Mouse (Mus musculus) cerebellum, adult (tissue): ENCODE data around the gene Ptpn18.
"Not testable (repeated sequence)": the region's sequence is repeated elsewhere in the genome, so short reads cannot be mapped to it uniquely, and the experiment has no call there.

ENCODE experiments used
- ATAC-seq: cut with Nextera tagmentation; 2 replicates; pipeline ENCODE4 v1.9.2; 2017; ENCODE audit warnings: mild to moderate bottlenecking, moderate library complexity, mixed read lengths; ENCODE audit not compliant: insufficient number of reproducible peaks, low FRiP score, low TSS enrichment

The Ptpn18 gene

DNA sequence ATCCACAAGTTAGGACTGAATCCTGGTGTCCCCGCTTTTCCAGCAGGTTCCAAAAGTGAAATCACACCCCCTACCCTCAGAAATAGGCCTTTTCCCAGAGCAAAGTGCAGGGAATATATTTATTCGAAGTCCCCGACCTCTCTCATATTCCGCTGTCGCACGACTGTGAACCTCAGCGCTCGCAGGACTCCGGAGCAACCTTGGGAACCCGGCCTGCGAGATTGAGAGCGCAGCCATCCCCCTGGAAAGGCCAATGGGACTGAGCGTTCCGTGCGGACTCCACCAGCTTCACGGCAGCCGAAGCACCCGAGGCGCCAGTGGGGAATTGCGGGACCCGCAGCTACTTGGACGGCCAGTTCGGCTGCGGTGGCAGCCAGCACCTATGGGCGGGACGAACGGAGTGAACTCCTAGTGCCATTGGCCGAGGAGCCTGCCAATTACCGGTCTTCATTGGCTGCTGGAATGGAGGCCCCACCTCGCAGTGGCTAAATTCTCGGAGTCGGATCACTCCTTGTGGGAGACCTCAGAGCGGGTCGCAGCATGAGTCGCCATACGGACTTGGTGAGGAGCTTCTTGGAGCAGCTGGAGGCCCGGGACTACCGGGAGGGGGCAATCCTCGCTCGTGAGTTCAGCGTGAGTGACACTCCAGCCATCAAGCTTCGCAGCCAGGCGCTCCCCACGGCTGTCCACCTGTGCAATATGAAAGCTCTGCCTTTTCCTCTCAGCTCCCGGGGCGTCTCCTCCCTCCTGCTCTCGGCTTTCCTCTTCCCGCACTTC lies at the start of gene Ptpn18:
TSS of gene Ptpn18 (plus strand) at position 479 of the 777 bp plus-strand sequence.
- ATAC-seq: peak; percentile 90

DNA sequence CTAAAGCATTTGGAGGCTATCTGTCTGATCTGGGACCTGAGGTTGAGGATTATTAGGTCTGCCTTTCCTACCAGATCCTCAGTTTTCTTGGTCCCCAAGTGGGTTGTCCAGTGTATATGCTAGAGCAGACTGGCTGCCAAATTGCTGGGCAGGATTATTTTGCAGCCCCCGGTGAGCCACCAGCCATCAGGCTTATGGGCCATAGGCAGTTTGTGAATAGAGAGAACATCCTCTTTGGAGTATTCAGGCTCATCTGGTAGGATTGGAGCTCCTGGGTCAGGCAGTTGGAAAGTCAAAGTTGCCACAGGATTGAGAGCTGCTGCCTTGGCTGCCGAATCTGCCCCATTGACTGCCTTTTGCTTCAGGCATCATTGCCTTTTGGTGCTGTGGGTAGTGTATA lies 31.1 kb upstream of the Ptpn18 start:
- ATAC-seq: no peak

GRCm38 (mm10) chr1:34429281-34429680 lies 30.3 kb upstream of the Ptpn18 start:
- ATAC-seq: no peak

- ATAC-seq: no peak
These were observed 28.6 kb upstream of the Ptpn18 start for GRCm38 (mm10) chr1:34430981-34431380.

DNA sequence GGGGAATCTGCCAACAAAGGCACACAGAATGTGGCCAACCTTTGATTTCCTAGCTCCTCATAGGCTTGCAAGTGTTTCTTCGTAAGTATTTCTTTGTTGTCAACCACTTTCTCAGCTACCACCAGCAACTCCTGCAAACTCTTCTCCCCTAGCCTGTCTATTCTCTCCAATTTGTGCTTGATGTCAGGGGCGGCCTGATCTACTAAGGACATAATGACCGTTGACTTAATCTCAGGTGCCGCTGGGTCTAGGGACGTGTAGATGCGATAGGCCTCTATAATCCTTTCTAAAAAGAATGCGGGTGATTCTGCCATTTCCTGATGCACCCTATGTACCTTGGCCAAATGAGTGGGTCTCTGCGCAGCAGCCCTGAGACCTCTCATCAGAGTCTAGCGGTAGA lies 28.1 kb upstream of the Ptpn18 start:
- ATAC-seq: no peak

GRCm38 (mm10) chr1:34432411-34432775 lies 27.2 kb upstream of the Ptpn18 start:
- ATAC-seq: no peak

DNA sequence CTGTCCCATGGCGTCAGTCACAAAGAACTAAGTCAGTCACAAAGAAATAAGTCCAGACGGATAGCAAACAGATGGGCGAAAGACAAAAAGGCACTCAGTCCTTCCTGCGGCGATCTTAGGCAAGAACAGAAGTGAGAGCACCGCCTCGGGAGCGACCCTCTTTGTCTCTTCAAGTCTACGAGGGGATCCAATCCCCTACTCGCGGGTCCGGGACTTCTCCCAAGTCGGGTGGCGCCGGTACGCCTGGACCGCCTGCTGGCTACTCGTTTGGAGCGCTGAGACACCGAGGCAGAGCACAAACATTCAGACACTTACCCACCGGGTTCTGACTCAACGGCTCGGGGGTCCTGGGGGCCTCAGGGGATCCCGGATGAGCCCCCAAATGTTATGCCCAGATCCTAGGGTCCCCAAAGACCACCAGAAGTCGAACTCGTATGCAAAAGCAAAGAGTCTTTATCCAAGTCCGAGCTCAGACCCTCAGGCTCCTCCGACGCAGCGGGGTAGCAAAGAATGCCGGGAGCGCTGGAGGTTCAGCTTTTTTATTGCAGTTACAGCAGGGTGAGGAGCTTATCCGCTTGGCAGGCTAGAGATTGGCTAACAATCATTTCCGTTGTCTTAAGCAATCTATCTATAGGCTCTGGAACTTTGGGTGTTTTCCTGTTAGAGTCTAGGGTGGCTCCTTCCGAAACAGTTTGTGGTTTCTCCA lies 26.6 kb upstream of the Ptpn18 start:
- ATAC-seq: no peak

- ATAC-seq: no peak
These were observed 25.6 kb upstream of the Ptpn18 start for GRCm38 (mm10) chr1:34433891-34434521.

- ATAC-seq: peak; percentile 13; the same call in 1 of the 2 replicates
These were observed 24.9 kb upstream of the Ptpn18 start for GRCm38 (mm10) chr1:34434660-34435160.

- no peak for ATAC-seq
These were observed 24.0 kb upstream of the Ptpn18 start for GRCm38 (mm10) chr1:34435371-34436120.

GRCm38 (mm10) chr1:34436374-34436773 lies 23.2 kb upstream of the Ptpn18 start:
- ATAC-seq: no peak

GRCm38 (mm10) chr1:34437366-34437765 lies 22.2 kb upstream of the Ptpn18 start:
- not testable (repeated sequence) for ATAC-seq

GRCm38 (mm10) chr1:34438381-34439051 lies 21.0 kb upstream of the Ptpn18 start:
- ATAC-seq: no peak

DNA sequence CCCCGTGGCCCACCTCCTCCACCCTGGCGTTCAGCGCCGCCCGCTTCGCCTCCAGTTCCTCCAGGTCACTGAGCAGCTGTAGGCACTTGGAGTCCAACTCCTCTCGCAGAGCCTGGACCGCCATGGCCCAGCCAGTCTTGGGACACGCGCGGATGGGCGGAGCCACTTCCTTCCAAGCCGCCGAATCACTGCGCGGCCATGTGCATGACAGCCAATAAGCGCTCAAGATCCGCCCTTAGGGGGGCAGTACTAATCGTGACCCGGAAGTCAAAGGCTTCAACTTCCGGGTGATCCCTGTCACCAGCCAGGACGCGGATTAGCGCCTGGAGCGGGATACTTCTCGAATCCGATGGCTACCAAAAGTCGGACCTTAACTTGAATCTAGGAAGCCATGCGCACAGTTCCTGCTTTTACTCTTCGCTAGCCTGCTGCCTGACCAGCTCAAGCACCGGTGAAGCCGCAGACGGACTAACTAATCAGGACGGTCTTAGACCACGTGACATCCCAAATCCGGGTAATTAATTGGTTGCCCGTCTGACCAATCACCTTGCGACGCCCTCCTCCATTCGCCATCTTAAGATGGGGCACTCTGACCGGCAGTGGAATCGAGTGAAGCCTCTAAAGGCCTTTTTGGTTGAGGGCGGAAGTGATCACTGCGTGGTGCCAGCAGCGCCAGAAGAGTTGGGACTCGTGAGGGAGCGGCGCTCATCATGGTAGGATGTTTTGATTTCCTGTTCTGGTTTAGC lies 20.2 kb upstream of the Ptpn18 start, which contains the start of the genes Ccdc115 and Imp4:
TSS of gene Ccdc115 (minus strand) at position 458 of the 746 bp plus-strand sequence.
TSS of gene Imp4 (plus strand) at position 637 of the 746 bp plus-strand sequence.
- peak; percentile 93 for ATAC-seq

GRCm38 (mm10) chr1:34439961-34440630 lies 19.5 kb upstream of the Ptpn18 start:
- ATAC-seq: peak; percentile 46

DNA sequence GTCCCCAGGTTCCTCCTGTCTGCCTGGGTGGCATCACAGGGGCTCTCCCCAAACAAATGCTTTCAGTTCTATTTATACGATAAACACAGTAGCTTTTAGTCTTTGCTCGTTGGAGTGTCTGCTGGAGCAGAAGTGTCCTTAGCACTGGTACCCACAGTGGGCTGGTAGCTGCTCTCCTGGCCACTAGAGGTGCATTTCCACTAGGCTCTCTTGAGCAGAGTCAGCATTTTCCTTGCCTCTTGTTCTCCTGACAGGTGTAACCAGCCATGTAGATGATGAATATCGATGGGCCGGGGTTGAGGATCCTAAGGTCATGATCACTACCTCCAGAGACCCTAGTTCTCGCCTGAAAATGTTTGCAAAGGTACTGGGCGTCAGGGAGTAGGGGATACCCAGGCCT lies 16.4 kb upstream of the Ptpn18 start:
- no peak for ATAC-seq

DNA sequence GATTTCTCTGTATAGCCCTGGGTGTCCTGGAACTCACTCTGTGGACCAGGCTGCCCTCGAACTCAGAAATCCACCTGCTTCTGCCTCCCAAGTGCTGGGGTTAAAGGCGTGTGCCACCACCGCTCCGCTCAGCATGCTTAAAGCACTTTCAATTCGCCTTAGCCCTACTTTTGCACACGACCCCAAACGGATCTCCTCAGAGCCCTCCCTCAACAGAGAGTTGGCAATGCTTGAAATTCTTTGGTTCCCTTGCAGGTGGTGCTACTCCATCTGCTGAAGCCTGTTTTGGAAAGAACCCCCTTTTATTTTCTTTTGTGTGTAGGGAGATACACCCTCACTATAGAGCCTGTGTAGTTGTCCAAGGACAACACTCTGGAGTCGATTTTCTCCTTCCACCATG lies 1.1 kb upstream of the Ptpn18 start:
- no peak for ATAC-seq

GRCm38 (mm10) chr1:34460061-34460441 lies 489 bp downstream of the Ptpn18 start:
- peak; percentile 42; the same call in 1 of the 2 replicates for ATAC-seq
